Mouse (Mus musculus) left cerebral cortex, postnatal 25 days (tissue): ENCODE results near the gene Lce1k. TPM values are rescaled to one million over a fixed set of nuclear protein-coding genes. Genes with fewer than 3 reads are reported as not detected.
"Not testable (repeated sequence)": the region's sequence is repeated elsewhere in the genome, so short reads cannot be mapped to it uniquely, and the experiment has no call there.

ENCODE experiments used
- DNase-seq, 2 experiments: peaks; one replicate each; pipeline ENCODE4 v3.0.0; 2022; ENCODE audit warnings: low spot score in 2 of 2, mixed read lengths in 1 of 2
- intact Hi-C: fragments of 180-260 bp; cut with DNase I; formaldehyde crosslinking; loops from one replicate; pipeline ENCODE4 v1.15.1; 2025
- total RNA-seq, 2 experiments: library from RNA; stranded (reverse); gene quantifications; 2 replicates each; pipeline ENCODE4 v1.2.3; 2021

Lce1k gene
- total RNA-seq: not detected

DNA sequence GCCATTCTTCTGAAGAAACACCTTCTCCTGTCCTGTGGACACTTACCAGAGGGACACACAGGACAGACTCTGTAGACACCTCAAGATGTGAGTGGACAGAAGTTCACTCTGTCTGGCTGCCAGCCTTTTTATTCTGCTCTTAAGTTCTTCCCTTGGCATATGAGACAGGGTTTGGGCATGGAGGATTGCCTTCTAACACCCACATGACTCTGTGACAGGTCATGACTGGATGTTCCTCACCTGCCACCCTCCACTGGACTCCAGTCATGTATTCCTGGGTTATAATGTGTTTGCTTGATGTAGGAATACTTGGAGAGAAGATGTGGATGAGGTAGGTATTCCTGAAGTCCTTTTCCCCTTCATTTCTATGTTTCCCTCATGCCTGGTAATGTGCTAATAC, at the start of gene Lce1k:
TSS of gene Lce1k (minus strand) at position 101 of the 400 bp plus-strand sequence.
- intact Hi-C loops: no loop called here
- no peak for DNase-seq

DNA sequence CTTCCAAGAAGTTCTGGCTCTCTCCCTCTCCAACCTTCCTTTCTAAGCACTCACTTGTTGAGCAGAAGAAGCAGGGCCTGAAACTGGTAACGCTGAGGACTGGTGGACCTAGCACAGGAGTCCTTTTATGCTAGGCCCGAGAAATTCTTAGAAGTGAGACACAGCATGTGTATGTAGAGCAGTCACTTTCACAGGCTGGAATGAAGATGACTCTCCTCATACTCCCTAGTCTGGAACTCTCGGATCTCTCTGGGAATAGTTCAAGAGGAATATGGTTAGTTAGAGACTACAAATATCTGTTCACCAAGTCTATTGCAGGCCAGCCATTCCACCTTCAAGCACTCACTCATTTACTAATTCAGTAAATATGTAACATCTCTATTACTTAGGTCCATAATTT, 43.5 kb upstream of the Lce1k start, which contains the start of gene Lce1l:
TSS of gene Lce1l (minus strand) at position 101 of the 400 bp plus-strand sequence.
- DNase-seq: no peak
- intact Hi-C loops: no loop called here

DNA sequence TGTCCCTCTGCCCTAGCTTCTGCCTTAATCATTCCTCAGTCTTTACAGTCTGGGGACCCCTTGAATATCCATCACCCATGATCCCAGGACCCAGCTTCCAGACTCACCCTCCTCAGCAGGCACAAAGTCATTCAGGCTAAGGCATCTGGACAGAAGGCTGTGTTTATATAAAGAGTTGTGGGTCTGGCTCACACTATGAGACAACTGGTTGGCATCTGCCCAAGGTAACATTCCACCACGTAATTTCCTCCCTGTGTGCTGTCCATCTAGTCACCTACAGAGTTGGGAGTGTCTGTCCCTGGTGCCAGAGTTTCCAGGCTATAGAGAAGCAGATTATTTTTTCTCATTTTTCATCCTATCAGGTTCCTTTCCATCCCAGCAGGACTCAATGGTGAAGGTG, 19.4 kb upstream of the Lce1k start, which contains the start of gene Kprp:
TSS of gene Kprp (minus strand) at position 140 of the 400 bp plus-strand sequence.
- intact Hi-C loops: no loop called here
- DNase-seq: no peak

DNA sequence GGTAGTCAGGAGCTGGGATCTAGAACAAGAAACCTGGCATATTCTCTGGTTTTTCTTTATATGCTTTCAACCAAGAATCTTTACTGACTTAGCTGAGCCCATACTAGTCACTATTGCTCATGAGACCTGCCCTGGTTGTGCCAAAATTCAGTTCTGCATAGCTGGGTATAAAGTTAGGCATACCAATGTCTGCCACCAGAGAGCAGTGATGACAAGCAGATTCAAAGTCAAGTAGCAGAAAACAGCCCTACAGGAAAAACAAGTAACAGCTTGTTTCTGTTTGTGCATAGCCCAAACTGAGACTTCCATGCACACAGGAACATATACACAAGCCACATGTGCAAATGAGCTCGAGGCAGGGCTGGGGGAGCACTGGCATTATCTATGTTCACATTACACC, 18.1 kb upstream of the Lce1k start:
- intact Hi-C loops: no loop called here
- DNase-seq: no peak

DNA sequence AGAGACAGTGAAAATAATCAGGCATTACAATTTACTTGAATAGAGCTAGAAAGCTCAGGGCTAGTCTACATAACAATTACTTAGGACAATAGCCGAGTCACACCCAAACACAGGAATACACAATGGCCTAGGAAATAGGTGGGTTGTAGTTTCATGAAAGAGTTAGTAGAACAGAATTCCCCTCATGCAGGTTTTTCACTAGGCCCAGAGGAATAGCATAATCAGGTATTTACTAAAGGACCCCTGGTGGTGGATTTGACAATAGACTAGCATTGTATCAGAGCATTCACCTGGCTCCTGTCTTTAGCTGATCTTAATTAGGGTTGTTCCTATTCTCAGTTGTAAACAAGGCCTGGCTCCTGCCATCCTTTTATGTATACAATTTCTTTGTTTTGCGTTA, 8.3 kb upstream of the Lce1k start:
- DNase-seq, intact Hi-C loops: not testable (repeated sequence)

DNA sequence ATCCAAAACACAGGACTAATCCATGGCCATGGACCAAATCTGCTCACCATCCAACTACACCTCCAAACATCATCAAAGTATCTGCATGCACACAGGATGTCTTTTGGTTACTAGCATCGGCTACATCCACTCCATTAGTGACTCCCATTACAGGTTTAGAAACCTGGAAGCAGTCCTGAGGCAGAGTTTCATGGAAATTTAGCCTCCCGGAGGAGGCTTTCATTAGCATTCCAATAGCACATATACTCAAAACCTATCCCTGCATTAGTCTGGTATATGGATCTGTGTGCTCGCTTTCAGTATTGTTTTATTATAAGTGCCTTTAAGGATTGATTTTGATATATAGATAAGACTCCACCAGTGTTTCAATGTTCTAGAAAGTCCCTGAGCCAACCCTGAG, 7.9 kb upstream of the Lce1k start:
- intact Hi-C loops: no loop called here
- DNase-seq: no peak

DNA sequence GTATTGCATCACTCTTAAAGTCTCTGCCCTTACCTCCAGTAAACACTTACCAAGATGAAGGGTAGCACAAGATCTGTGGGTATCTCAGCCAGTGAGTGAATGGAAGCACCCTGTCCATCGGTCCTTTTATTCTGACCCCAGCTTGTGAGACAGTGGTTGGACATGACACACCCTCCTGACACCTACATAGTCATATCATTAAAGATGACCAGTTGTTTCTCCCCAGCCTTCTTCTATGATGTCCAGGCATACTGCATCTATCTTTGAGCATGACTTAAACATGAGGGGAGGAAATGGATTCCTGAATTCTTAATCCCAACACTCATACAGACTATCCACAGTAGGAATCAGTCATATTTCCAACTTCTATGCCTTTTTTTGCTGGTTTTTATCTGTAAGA, 17.3 kb downstream of the Lce1k start, which contains the start of gene Lce1j:
TSS of gene Lce1j (minus strand) at position 101 of the 400 bp plus-strand sequence.
- no peak for DNase-seq
- intact Hi-C loops: no loop called here

DNA sequence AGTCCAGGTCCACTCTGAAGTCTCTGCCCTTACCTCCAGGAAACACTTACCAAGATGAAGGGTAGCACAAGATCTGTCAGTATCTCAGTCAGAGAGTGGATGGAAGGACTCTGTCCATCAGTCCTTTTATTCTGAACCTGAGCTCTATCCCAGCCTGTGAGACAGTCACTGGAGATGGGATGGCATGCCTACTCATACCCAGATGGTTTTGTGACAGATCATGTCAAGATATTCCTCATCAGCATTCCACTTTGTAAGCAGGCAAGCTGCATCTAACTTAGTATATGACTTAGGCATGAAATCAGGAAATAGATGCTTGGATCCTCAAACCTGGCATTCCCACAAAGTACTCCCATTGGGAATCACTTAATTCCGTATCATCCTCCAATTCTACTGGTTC, 28.9 kb downstream of the Lce1k start, which contains the start of gene Lce1i:
TSS of gene Lce1i (minus strand) at position 101 of the 400 bp plus-strand sequence.
- intact Hi-C loops: no loop called here
- no peak for DNase-seq

DNA sequence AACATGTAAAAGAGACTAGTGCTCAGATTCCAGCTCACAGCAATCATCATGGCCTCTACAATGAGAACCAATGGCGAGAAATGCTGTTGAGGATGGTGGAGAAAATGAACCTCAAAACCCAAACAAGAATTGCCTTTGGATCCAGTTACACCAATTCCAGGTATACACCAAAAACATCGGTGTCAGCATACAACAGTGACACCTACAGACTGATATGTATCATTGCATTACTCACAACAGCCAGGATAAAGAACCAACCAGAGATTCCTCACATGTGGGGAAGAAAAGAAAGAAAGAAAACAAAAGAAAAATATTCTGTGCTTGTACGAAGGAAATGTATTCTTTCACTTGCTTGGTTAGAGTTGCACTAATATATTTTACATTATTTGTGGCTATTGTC, 36.1 kb downstream of the Lce1k start:
- no peak for DNase-seq
- intact Hi-C loops: loop anchor here (5.0 kb wide), 1 partner anchor 619 kb away; no protein-coding TSS in a partner anchor

- no peak for DNase-seq
- intact Hi-C loops: no loop called here
These were observed 42.7 kb downstream of the Lce1k start, which contains the start of gene Lce1h for GRCm38 (mm10) chr3:92764965-92765364. Gene Lce1h (minus strand): TSS chr3:92765065.

Other genes starting within 250 kb of the Lce1k start
- gene Ivl, start 234.2 kb downstream of the Lce1k start, total RNA-seq: not detected
- not detected for gene Smcp, start 218.9 kb downstream of the Lce1k start, total RNA-seq
- gene 2210017I01Rik, start 200.4 kb downstream of the Lce1k start, total RNA-seq: not detected
- not detected for gene Lce6a, start 186.2 kb downstream of the Lce1k start, total RNA-seq
- gene Lce1a1, start 159.6 kb downstream of the Lce1k start, total RNA-seq: not detected
- gene Lce1b, start 151.0 kb downstream of the Lce1k start, total RNA-seq: not detected
- not detected for gene Lce1a2, start 137.6 kb downstream of the Lce1k start, total RNA-seq
- gene Lce1c, start 128.6 kb downstream of the Lce1k start, total RNA-seq: not detected
- not detected for gene Lce1d, start 120.7 kb downstream of the Lce1k start, total RNA-seq
- gene Lce1e, start 98.8 kb downstream of the Lce1k start, total RNA-seq: not detected
- not detected for gene Lce1f, start 87.5 kb downstream of the Lce1k start, total RNA-seq
- not detected for gene Gm38119, start 68.8 kb downstream of the Lce1k start, total RNA-seq
- not detected for gene Lce1g, start 55.6 kb downstream of the Lce1k start, total RNA-seq
- gene Lce1h, start 42.8 kb downstream of the Lce1k start, total RNA-seq: not detected
- gene Lce1i, start 29.0 kb downstream of the Lce1k start, total RNA-seq: not detected
- not detected for gene Lce1j, start 17.4 kb downstream of the Lce1k start, total RNA-seq
- not detected for gene Kprp, start 19.4 kb upstream of the Lce1k start, total RNA-seq
- gene Lce1l, start 43.4 kb upstream of the Lce1k start, total RNA-seq: not detected
- not detected for gene 2310050C09Rik, start 62.3 kb upstream of the Lce1k start, total RNA-seq
- gene Lce3a, start 118.3 kb upstream of the Lce1k start, total RNA-seq: not detected
- gene Lce3b, start 125.1 kb upstream of the Lce1k start, total RNA-seq: not detected
- not detected for gene Lce3c, start 136.6 kb upstream of the Lce1k start, total RNA-seq
- gene Lce3d, start 149.5 kb upstream of the Lce1k start, total RNA-seq: not detected
- not detected for gene Lce3e, start 159.2 kb upstream of the Lce1k start, total RNA-seq
- not detected for gene Lce3f, start 184.3 kb upstream of the Lce1k start, total RNA-seq
- gene Crct1, start 207.8 kb upstream of the Lce1k start, total RNA-seq: under 1 TPM in 1 of 2 experiments, not detected in 1; 0.60 TPM
- not detected for gene Lce1m, start 211.2 kb upstream of the Lce1k start, total RNA-seq